Mouse (Mus musculus) ES-E14 (cell line): Measurements from ENCODE around the gene Epb41l4b.

Experiments used
- CHD2 ChIP-seq: IDR thresholded peaks from 2 replicates; pipeline ENCODE4 v1.6.1; 2014; ENCODE audit warnings: mild to moderate bottlenecking, low read depth, low read length, inconsistent platforms
- MAFK ChIP-seq: IDR thresholded peaks from 2 replicates; pipeline ENCODE4 v1.6.1; 2014; ENCODE audit warnings: mild to moderate bottlenecking, low read depth, low read length, inconsistent platforms; ENCODE audit not compliant: insufficient read depth
- ZNF384 ChIP-seq: IDR thresholded peaks from 2 replicates; pipeline ENCODE4 v1.6.1; 2012; ENCODE audit warnings: low read depth, low read length, inconsistent platforms

DNA sequence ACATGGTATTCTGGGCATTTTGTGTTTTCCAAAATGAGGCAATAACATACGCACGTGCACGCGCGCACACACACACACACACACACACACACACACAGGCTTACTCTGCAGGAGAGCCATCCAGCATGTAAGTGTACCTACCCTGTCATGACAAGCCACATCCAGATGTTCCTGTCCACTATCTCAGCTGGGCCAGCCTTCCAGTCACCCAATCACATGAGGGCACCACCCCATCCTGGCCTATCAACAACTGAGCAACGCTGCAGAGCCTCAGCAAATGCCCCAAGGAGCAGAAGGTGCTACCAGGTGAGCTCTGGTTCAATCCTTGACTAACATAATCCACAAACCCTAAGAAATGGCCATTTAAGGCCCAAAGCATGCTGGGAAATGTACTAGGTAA lies 27.0 kb downstream of the Epb41l4b start:
- TF ChIP-seq CHD2 (no peak), MAFK (no peak), ZNF384 (no peak)
